Mouse (Mus musculus): ENCODE measurements around the gene Ptprm. TPM values are rescaled to one million over a fixed set of nuclear protein-coding genes. Genes with fewer than 3 reads are reported as not detected.

Gene Ptprm
- polyA plus RNA-seq, 1 experiment from 2014 or later: 12.6 TPM

- no peak overlapping the region for H3K27ac ChIP-seq
- WGBS: 90% methylated on average over 9 of the region's 9 CpGs
- H3K27me3 ChIP-seq (ENCODE audit: insufficient read depth, poor library complexity, severe bottlenecking): no peaks in the 10 kb centered on the region
- no peak for DNase-seq (ENCODE audit: low spot score)
- H3K9me3 ChIP-seq: no peaks in the 10 kb centered on the region
- H3K36me3 ChIP-seq: no peaks in the 10 kb centered on the region
- H3K4me3 ChIP-seq: no peak overlapping the region
- H3K4me1 ChIP-seq: no peaks in the 10 kb centered on the region
Measured at GRCm38 (mm10) chr17:66943539-66943938, 410.7 kb downstream of the Ptprm start.

- no peaks in the 10 kb centered on the region for H3K4me1 ChIP-seq
- no peak overlapping the region for H3K27ac ChIP-seq
- DNase-seq (ENCODE audit: low spot score): no peak
- no peaks in the 10 kb centered on the region for H3K27me3 ChIP-seq (ENCODE audit: insufficient read depth, poor library complexity, severe bottlenecking)
- H3K9me3 ChIP-seq: no peaks in the 10 kb centered on the region
- no peak overlapping the region for H3K4me3 ChIP-seq
- no peaks in the 10 kb centered on the region for H3K36me3 ChIP-seq
- 84% methylated on average over 5 of the region's 5 CpGs for WGBS
Measured at GRCm38 (mm10) chr17:66925611-66926010, 428.6 kb downstream of the Ptprm start.

DNA sequence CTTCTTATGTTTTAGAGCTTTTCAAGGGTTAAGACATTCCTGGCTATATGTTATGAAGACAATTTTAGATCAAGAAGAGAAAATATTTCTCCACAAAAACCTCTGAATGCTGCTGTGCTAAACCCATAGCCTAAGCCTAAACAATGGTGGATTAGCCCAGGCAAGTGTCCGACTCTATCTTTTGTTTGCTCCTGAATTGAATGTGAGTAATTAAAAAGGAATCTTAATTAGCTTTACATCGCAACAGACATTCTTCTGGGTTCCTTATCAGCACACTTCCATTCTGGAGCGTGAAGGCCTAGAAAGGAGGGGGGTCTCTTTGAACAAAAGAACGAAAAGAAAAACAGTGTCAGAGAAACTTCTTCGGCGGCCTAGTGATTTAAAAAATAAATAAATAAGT lies 439.6 kb downstream of the Ptprm start:
- Histone ChIP-seq H3K4me3 (no peak overlapping the region), H3K36me3 (no peaks in the 10 kb centered on the region), H3K9me3 (no peaks in the 10 kb centered on the region), H3K4me1 (no peaks in the 10 kb centered on the region), H3K27me3 (ENCODE audit: insufficient read depth, poor library complexity, severe bottlenecking) (no peaks in the 10 kb centered on the region), H3K27ac (no peak overlapping the region)
- WGBS: 21% methylated on average over 6 of the region's 6 CpGs
- DNase-seq (ENCODE audit: low spot score): no peak

DNA sequence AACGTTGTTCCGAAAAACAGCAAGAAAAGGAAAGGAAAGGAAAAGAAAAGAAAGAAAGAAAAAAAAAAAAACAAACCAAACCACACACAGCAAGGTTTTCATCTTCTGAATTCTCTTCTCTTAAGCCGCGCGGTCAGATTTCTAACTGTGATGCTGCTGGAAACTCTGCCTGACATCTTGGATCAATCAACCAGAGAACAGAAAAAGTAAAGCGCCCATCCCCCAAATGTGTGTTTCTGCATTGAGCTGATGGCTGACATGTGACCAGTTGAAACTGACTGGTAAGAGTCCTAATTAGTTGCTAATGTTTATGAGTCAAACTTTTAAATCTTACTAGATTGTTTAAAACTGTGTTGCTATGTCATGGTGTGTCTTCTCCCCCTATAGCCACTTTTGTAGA lies 441.7 kb downstream of the Ptprm start:
- H3K36me3 ChIP-seq: no peaks in the 10 kb centered on the region
- no peak for DNase-seq (ENCODE audit: low spot score)
- no peaks in the 10 kb centered on the region for H3K27me3 ChIP-seq (ENCODE audit: insufficient read depth, poor library complexity, severe bottlenecking)
- no peaks in the 10 kb centered on the region for H3K4me1 ChIP-seq
- WGBS: 84% methylated on average over 6 of the region's 6 CpGs
- H3K4me3 ChIP-seq: no peak overlapping the region
- H3K9me3 ChIP-seq: no peaks in the 10 kb centered on the region
- no peak overlapping the region for H3K27ac ChIP-seq

GRCm38 (mm10) chr17:66912120-66912519 lies 442.1 kb downstream of the Ptprm start:
- no peak for DNase-seq (ENCODE audit: low spot score)
- H3K27ac ChIP-seq: no peak overlapping the region

DNA sequence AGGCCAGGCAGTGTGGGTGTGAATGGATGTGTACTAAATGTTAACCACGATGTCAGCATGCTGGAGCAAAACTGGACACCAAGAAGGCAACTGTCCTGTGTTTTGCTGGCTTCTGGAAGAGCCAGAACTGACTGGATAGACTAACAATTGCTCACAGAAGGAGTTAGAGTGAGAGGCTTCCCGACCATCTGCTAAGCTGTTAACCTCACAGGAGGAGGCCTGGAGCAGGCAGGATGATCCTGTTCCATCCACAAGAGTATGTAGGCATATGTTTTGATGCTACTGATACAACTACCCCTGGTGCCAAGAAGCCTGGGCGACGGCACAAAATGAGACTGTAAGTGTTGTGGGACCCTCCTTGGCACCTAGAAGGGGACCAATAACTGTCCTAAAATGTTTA lies 444.4 kb downstream of the Ptprm start:
- H3K4me1 ChIP-seq: no peaks in the 10 kb centered on the region
- H3K27ac ChIP-seq: no peak overlapping the region
- 74% methylated on average over 4 of the region's 4 CpGs for WGBS
- H3K4me3 ChIP-seq: no peak overlapping the region
- H3K27me3 ChIP-seq (ENCODE audit: insufficient read depth, poor library complexity, severe bottlenecking): no peaks in the 10 kb centered on the region
- H3K36me3 ChIP-seq: no peaks in the 10 kb centered on the region
- DNase-seq (ENCODE audit: low spot score): no peak
- no peaks in the 10 kb centered on the region for H3K9me3 ChIP-seq

More at GRCm38 (mm10) chr17:66912120-66912519, 442.1 kb downstream of the Ptprm start:
- no peaks in the 10 kb centered on the region for H3K36me3 ChIP-seq
- no peak overlapping the region for H3K4me3 ChIP-seq
- H3K4me1 ChIP-seq: no peaks in the 10 kb centered on the region
- H3K9me3 ChIP-seq: no peaks in the 10 kb centered on the region
- WGBS: 79% methylated on average over 11 of the region's 11 CpGs
- no peaks in the 10 kb centered on the region for H3K27me3 ChIP-seq (ENCODE audit: insufficient read depth, poor library complexity, severe bottlenecking)

- Histone ChIP-seq H3K27ac (no peak overlapping the region), H3K36me3 (no peaks in the 10 kb centered on the region), H3K4me1 (no peaks in the 10 kb centered on the region), H3K9me3 (no peaks in the 10 kb centered on the region), H3K27me3 (ENCODE audit: insufficient read depth, poor library complexity, severe bottlenecking) (no peaks in the 10 kb centered on the region), H3K4me3 (no peak overlapping the region)
- 80% methylated on average over 6 of the region's 6 CpGs for WGBS
- no peak for DNase-seq (ENCODE audit: low spot score)
Measured at GRCm38 (mm10) chr17:66908921-66909320, 445.3 kb downstream of the Ptprm start.

DNA sequence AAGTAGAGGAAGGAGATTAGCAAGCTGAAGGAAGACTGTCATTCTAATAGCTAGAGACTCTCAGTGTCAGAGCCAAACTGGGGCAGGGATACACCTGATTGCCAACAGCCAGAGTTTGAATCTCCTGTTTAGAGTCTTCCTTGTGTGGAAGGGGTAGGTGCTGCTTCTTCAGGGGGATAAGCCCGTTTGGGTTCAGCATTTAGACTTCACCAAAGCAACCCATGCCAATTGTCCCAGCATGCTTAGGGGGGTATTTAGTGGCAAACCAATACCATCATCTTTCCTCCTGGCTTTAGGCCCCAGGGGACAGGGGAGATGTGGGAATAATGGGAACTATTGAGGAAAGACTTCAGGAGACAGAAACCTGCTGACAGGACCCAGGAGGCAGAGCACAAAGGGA lies 460.1 kb downstream of the Ptprm start:
- Histone ChIP-seq H3K4me3 (no peak overlapping the region), H3K36me3 (no peaks in the 10 kb centered on the region), H3K9me3 (no peaks in the 10 kb centered on the region), H3K27me3 (ENCODE audit: insufficient read depth, poor library complexity, severe bottlenecking) (no peaks in the 10 kb centered on the region), H3K27ac (no peak overlapping the region), H3K4me1 (no peaks in the 10 kb centered on the region)
- DNase-seq (ENCODE audit: low spot score): no peak
- 64% methylated on average over 1 of the region's 1 CpGs for WGBS

DNA sequence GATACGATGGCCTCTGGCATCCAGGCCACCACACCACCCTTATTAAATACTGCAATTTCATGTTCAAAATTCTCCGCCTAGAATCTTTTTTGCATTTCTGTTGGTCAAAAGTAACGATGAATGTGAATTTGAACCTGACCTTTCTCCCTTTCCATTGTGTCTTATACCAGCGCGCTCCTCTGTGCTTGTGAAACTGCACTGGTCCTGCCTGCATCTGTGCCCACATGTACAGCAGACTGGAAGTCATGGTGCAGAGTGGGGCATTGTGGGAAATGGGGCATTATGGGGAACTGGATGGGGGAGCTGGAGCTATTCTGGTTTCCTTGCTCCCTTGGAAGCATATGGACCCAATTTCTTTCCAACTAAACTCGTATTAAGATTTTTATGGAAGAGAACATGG lies 462.3 kb downstream of the Ptprm start:
- no peak for DNase-seq (ENCODE audit: low spot score)
- WGBS: 90% methylated on average over 6 of the region's 6 CpGs
- H3K27me3 ChIP-seq (ENCODE audit: insufficient read depth, poor library complexity, severe bottlenecking): no peaks in the 10 kb centered on the region
- H3K4me3 ChIP-seq: no peak overlapping the region
- no peak overlapping the region for H3K27ac ChIP-seq
- no peaks in the 10 kb centered on the region for H3K9me3 ChIP-seq
- no peaks in the 10 kb centered on the region for H3K36me3 ChIP-seq
- H3K4me1 ChIP-seq: no peaks in the 10 kb centered on the region

GRCm38 (mm10) chr17:66891067-66891862 lies 463.0 kb downstream of the Ptprm start:
- DNase-seq (ENCODE audit: low spot score): no peak
- WGBS: 72% methylated on average over 13 of the region's 13 CpGs
- Histone ChIP-seq H3K27ac (no peak overlapping the region), H3K4me3 (no peak overlapping the region), H3K9me3 (no peaks in the 10 kb centered on the region), H3K36me3 (no peaks in the 10 kb centered on the region), H3K4me1 (no peaks in the 10 kb centered on the region), H3K27me3 (ENCODE audit: insufficient read depth, poor library complexity, severe bottlenecking) (no peaks in the 10 kb centered on the region)

- no peaks in the 10 kb centered on the region for H3K27me3 ChIP-seq (ENCODE audit: insufficient read depth, poor library complexity, severe bottlenecking)
- no peak for DNase-seq (ENCODE audit: low spot score)
- 0 out of 2 replicates have a peak, but pooled peaks cover 3% of the 10 kb centered on the region for H3K4me1 ChIP-seq
- no peak overlapping the region for H3K4me3 ChIP-seq
- WGBS: 57% methylated on average over 2 of the region's 2 CpGs
- H3K9me3 ChIP-seq: no peaks in the 10 kb centered on the region
- no peaks in the 10 kb centered on the region for H3K36me3 ChIP-seq
- no peak overlapping the region for H3K27ac ChIP-seq
Measured at GRCm38 (mm10) chr17:66882304-66882703, 472.0 kb downstream of the Ptprm start.

DNA sequence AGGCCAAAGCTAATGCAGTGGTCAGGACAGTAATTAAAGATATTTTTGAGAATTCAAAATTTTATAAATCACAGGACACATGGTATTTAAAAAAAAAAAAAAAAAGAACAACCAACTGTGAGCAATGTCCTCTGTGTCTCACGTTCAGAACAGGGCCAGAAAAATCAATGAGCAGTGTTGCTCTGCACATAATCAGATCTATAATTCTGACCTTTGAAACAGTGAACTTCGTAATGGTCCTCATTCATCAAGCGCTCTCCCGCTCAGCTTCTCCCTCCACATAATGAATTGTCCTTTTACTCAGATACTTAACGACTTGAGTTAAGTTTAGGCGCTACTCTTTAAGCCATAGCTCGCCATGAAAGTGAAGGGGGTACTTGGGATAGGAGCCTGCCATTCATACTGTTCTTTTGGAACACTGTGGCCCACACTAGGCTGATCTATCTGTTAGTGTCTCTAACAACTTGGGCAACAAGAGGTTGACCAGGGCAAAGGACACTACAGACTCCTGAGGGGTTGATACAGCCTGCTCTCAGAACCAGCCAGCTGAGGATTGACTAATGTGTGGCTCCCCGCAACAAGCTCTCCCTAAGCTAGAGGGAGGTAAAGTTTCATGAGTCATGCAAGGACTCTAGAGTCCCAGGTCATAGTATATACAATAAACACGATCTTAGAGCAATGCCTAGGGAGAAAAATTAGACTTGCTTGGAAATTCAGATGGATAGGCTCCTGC lies 473.1 kb downstream of the Ptprm start:
- WGBS: 84% methylated on average over 9 of the region's 9 CpGs
- Histone ChIP-seq H3K4me3 (no peak overlapping the region), H3K27me3 (ENCODE audit: insufficient read depth, poor library complexity, severe bottlenecking) (no peaks in the 10 kb centered on the region), H3K36me3 (no peaks in the 10 kb centered on the region), H3K27ac (no peak overlapping the region), H3K4me1 (0 out of 2 replicates have a peak, but pooled peaks cover 3% of the 10 kb centered on the region), H3K9me3 (no peaks in the 10 kb centered on the region)
- no peak for DNase-seq (ENCODE audit: low spot score)

GRCm38 (mm10) chr17:66879151-66879550 lies 475.1 kb downstream of the Ptprm start:
- Histone ChIP-seq H3K36me3 (no peaks in the 10 kb centered on the region), H3K4me1 (0 out of 2 replicates have a peak, but pooled peaks cover 3% of the 10 kb centered on the region), H3K27ac (no peak overlapping the region), H3K4me3 (no peak overlapping the region), H3K9me3 (no peaks in the 10 kb centered on the region), H3K27me3 (ENCODE audit: insufficient read depth, poor library complexity, severe bottlenecking) (no peaks in the 10 kb centered on the region)
- 71% methylated on average over 2 of the region's 2 CpGs for WGBS
- no peak for DNase-seq (ENCODE audit: low spot score)
